Mouse (Mus musculus) olfactory bulb, adult 2 months (tissue): ENCODE measurements at regions not wholly inside any gene's neighbourhood (a gene's known extent, or its start where the extent isn't known, plus 50 kb on each side); places are given as distances from the start of the nearest gene placed in this dataset.

ENCODE experiments used
- H3K27ac ChIP-seq: fragments of 200-500 bp; 2 replicates; pipeline ENCODE4 v1.5.1; 2012; ENCODE audit warnings: low read depth, low read length; ENCODE audit not compliant: insufficient read depth
- H3K4me1 ChIP-seq: fragments of 200-500 bp; 2 replicates; pipeline ENCODE4 v1.6.1; 2012; ENCODE audit warnings: low read length; ENCODE audit not compliant: control insufficient read depth, insufficient read depth
- H3K4me3 ChIP-seq: fragments of 200-500 bp; 2 replicates; pipeline ENCODE4 v1.5.1; 2012; ENCODE audit warnings: mild to moderate bottlenecking, low read depth, low read length, moderate library complexity; ENCODE audit not compliant: insufficient read depth
- CTCF ChIP-seq: fragments of 200-500 bp; IDR thresholded peaks from 2 replicates; pipeline ENCODE4 v1.5.1; 2012; ENCODE audit warnings: low read depth, mild to moderate bottlenecking, low read length, moderate library complexity; ENCODE audit not compliant: insufficient read depth
- POLR2A ChIP-seq: fragments of 200-500 bp; IDR thresholded peaks from 2 replicates; pipeline ENCODE4 v1.6.1; 2012; ENCODE audit warnings: mild to moderate bottlenecking, low read depth, low read length, moderate library complexity; ENCODE audit not compliant: insufficient read depth
- WGBS: fragments of 180-500 bp; shearing (Covaris S2); methylation state at CpG from one replicate; pipeline ENCODE4 v1.1.7; 2018; 5-methylcytosine and 5-hydroxymethylcytosine counted together

- no peak overlapping the region for H3K4me3 ChIP-seq
- H3K4me1 ChIP-seq = no peaks in the 10 kb centered on the region
- TF ChIP-seq CTCF (no peak), POLR2A (no peak)
- no peak overlapping the region for H3K27ac ChIP-seq
- WGBS = 92% methylated on average over 3 of the region's 3 CpGs
Measured at GRCm38 (mm10) chr13:44180384-44180783, 395.8 kb downstream of the Cd83 start.

- no peak for TF ChIP-seq CTCF
- WGBS = 43% methylated on average over 15 of the region's 15 CpGs
- no peaks in the 10 kb centered on the region for H3K4me1 ChIP-seq
Measured at GRCm38 (mm10) chr13:44182544-44183191, 398.1 kb downstream of the Cd83 start.

GRCm38 (mm10) chr13:44195365-44195764 is 410.8 kb downstream of the Cd83 start:
- Histone ChIP-seq H3K4me3 (no peak overlapping the region), H3K4me1 (no peaks in the 10 kb centered on the region), H3K27ac (no peak overlapping the region)
- TF ChIP-seq POLR2A (no peak), CTCF (no peak)
- WGBS = 94% methylated on average over 5 of the region's 5 CpGs

More at GRCm38 (mm10) chr13:44182544-44183191, 398.1 kb downstream of the Cd83 start:
- Histone ChIP-seq H3K4me3 (no peak overlapping the region), H3K27ac (no peak overlapping the region)

- WGBS = 76% methylated on average over 4 of the region's 4 CpGs
- Histone ChIP-seq H3K4me3 (no peak overlapping the region), H3K27ac (no peak overlapping the region), H3K4me1 (peaks cover 17% of the 10 kb centered on the region)
- no peak for TF ChIP-seq POLR2A
- no peak for TF ChIP-seq CTCF
Measured at GRCm38 (mm10) chr13:44206042-44206441, 421.5 kb downstream of the Cd83 start.

- Histone ChIP-seq H3K4me3 (no peak overlapping the region), H3K27ac (no peak overlapping the region), H3K4me1 (peaks cover 17% of the 10 kb centered on the region)
- TF ChIP-seq CTCF = no peak
- no peak for TF ChIP-seq POLR2A
- WGBS = 97% methylated on average over 4 of the region's 4 CpGs
Measured at GRCm38 (mm10) chr13:44206448-44206847, 421.9 kb downstream of the Cd83 start.

- H3K4me3 ChIP-seq = no peak overlapping the region
- peaks cover 19% of the 10 kb centered on the region for H3K4me1 ChIP-seq
- H3K27ac ChIP-seq = no peak overlapping the region
- TF ChIP-seq CTCF = no peak
- TF ChIP-seq POLR2A = no peak
- WGBS = 86% methylated on average over 11 of the region's 11 CpGs
Measured at GRCm38 (mm10) chr13:44207400-44208005, 422.9 kb downstream of the Cd83 start.

- 52% methylated on average over 11 of the region's 11 CpGs for WGBS
- Histone ChIP-seq H3K4me1 (peaks cover 19% of the 10 kb centered on the region), H3K27ac (no peak overlapping the region), H3K4me3 (no peak overlapping the region)
- no peak for TF ChIP-seq CTCF
- TF ChIP-seq POLR2A = no peak
Measured at GRCm38 (mm10) chr13:44209036-44209435, 424.5 kb downstream of the Cd83 start.

- no peak for TF ChIP-seq POLR2A
- TF ChIP-seq CTCF = no peak
- Histone ChIP-seq H3K4me1 (peaks cover 16% of the 10 kb centered on the region), H3K27ac (no peak overlapping the region), H3K4me3 (no peak overlapping the region)
- 90% methylated on average over 6 of the region's 6 CpGs for WGBS
Measured at GRCm38 (mm10) chr13:44210123-44210522, 425.5 kb downstream of the Cd83 start.

GRCm38 (mm10) chr13:44212356-44212755 is 427.8 kb downstream of the Cd83 start:
- H3K27ac ChIP-seq = no peak overlapping the region
- peaks cover 5% of the 10 kb centered on the region; the same call in 1 of the 2 replicates for H3K4me1 ChIP-seq
- H3K4me3 ChIP-seq = no peak overlapping the region
- 82% methylated on average over 4 of the region's 4 CpGs for WGBS
- TF ChIP-seq POLR2A (no peak), CTCF (no peak)

GRCm38 (mm10) chr13:44212936-44213335 is 428.4 kb downstream of the Cd83 start:
- TF ChIP-seq CTCF (no peak), POLR2A (no peak)
- 71% methylated on average over 11 of the region's 11 CpGs for whole genome bisulfite sequencing
- Histone ChIP-seq H3K27ac (no peak overlapping the region), H3K4me1 (peaks cover 4% of the 10 kb centered on the region; the same call in 1 of the 2 replicates), H3K4me3 (no peak overlapping the region)
